Mouse (Mus musculus) forebrain, embryonic 14.5 days (tissue): ENCODE data around the gene Aaas. TPM values are rescaled to one million over a fixed set of nuclear protein-coding genes. Genes with fewer than 3 reads are reported as not detected.
A peak's percentile ranks its signal among the peaks of the same experiment; 100 is the strongest.

Source experiments
- ATAC-seq: fragments of 200-750 bp; cut with Nextera tagmentation; 2 replicates; pipeline ENCODE4 v1.8.0; 2017; ENCODE audit warnings: mild to moderate bottlenecking, moderate library complexity
- DNase-seq: peaks from one replicate; pipeline ENCODE4 v3.0.0-alpha.2; 2015; ENCODE audit warnings: low spot score
- H3K27ac ChIP-seq: fragments of 300-500 bp; sonication (generic); 2 replicates; pipeline ENCODE4 v1.5.1; 2014; ENCODE audit warnings: low read depth, mild to moderate bottlenecking, control low read depth, low read length, moderate library complexity
- H3K27me3 ChIP-seq: fragments of 300-500 bp; sonication (generic); replicated peaks from 2 replicates; pipeline ENCODE4 v1.6.1; 2014; ENCODE audit warnings: low read length, control low read depth, mixed read lengths; ENCODE audit not compliant: control insufficient read depth, insufficient read depth
- H3K36me3 ChIP-seq: fragments of 300-500 bp; sonication (generic); 2 replicates; pipeline ENCODE4 v1.6.1; 2014; ENCODE audit warnings: low read length, control low read depth; ENCODE audit not compliant: control insufficient read depth, insufficient read depth
- H3K4me1 ChIP-seq: fragments of 300-500 bp; sonication (generic); 2 replicates; pipeline ENCODE4 v1.6.1; 2014; ENCODE audit warnings: antibody characterized with exemption, low read length, control low read depth; ENCODE audit not compliant: control insufficient read depth, insufficient read depth
- H3K4me2 ChIP-seq: fragments of 300-500 bp; sonication (generic); 2 replicates; pipeline ENCODE4 v1.6.1; 2014; ENCODE audit warnings: mild to moderate bottlenecking, control low read depth, low read length
- H3K4me3 ChIP-seq: fragments of 300-500 bp; sonication (generic); 2 replicates; pipeline ENCODE4 v1.5.1; 2014; ENCODE audit warnings: low read depth, low read length, control low read depth
- H3K9ac ChIP-seq: fragments of 300-500 bp; sonication (generic); 2 replicates; pipeline ENCODE4 v1.6.1; 2014; ENCODE audit warnings: mild to moderate bottlenecking, low read length, control low read depth, moderate library complexity
- H3K9me3 ChIP-seq: fragments of 300-500 bp; sonication (generic); replicated peaks from 2 replicates; pipeline ENCODE4 v1.6.1; 2016; ENCODE audit warnings: low read length, control low read depth, mixed read lengths; ENCODE audit not compliant: control insufficient read depth
- WGBS: fragments of 180-500 bp; shearing (Covaris S2); extraction: QIAGEN DNeasy Blood & Tissue Kit; methylation state at CpG from one replicate; pipeline ENCODE4 v1.1.7; 2014; 5-methylcytosine and 5-hydroxymethylcytosine counted together
- polyA plus RNA-seq: library from polyadenylated mRNA; unstranded; fragments of >200 nt; fragmentation: Nextera tagmentation; extraction: Ambion mirVana; gene quantifications from 2 replicates; pipeline ENCODE4 v1.2.1, GENCODE M21; 2014

Aaas gene
- polyA plus RNA-seq, 1 experiment from 2014 or later, result 48.2 TPM

DNA sequence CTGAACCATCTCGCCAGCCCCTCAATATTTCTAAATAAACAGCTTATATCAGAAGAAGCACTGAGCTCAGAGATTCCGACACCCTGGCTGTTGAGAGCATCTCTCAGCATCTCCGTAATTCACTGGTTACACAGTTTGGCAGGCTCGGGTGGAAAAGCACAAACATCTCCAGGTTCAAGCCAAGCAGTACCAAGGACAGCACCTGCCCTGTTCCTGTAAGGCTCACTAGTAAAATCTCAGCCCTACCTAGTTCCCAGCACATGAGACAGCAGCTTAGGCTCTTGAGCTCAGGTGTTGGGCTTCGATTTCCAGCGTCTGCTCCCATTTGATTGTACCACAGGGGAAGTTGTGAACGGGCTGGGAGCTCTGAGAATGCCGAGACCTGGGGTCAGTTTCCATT, 15.3 kb downstream of the Aaas start:
- no peak for ATAC-seq

DNA sequence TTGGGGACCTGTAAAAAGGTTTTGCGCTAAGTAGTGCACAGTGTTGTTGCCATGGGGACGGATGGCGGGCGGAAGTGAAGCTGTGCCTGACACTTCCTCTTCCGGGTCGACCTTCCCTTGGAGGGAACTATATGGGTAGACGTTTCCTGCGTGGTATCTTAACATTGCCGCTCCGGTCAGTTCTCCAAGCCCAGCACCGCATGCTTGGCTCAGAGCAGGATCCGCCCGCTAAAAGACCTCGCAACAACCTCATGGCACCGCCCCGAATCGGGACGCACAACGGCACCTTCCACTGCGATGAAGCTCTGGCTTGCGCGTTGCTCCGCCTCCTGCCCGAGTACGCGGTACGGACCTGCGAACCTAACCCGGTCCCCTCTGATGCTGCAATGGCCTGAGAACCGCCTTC, 19.0 kb downstream of the Aaas start, which contains the start of gene Myg1:
Myg1 (plus strand) TSS at position 100 of the 406 bp plus-strand sequence.
- H3K9me3 ChIP-seq, result no peaks in the 10 kb centered on the region
- H3K9ac ChIP-seq, result peak within 1 kb of the TSS; percentile 73
- peak within 1 kb of the TSS; percentile 81 for H3K4me3 ChIP-seq
- H3K36me3 ChIP-seq, result peaks cover 65% of the 10 kb centered on the region
- peak; percentile 98 for ATAC-seq
- no peaks in the 10 kb centered on the region for H3K27me3 ChIP-seq
- DNase-seq, result peak; percentile 95
- under 1% methylated on average over 30 of the region's 30 CpGs for WGBS
- H3K4me2 ChIP-seq, result peak within 1 kb of the TSS; percentile 84
- H3K27ac ChIP-seq, result peak within 1 kb of the TSS; percentile 39; the same call in 1 of the 2 replicates
- H3K4me1 ChIP-seq, result peaks cover 18% of the 10 kb centered on the region

More for the DNA sequence above, 15.3 kb downstream of the Aaas start:
- Histone ChIP-seq H3K9me3 (no peaks in the 10 kb centered on the region), H3K9ac (no peak overlapping the region), H3K4me3 (no peak overlapping the region), H3K4me1 (peaks cover 12% of the 10 kb centered on the region), H3K27ac (no peak overlapping the region), H3K4me2 (no peak overlapping the region), H3K27me3 (no peaks in the 10 kb centered on the region), H3K36me3 (peaks cover 80% of the 10 kb centered on the region)
- DNase-seq, result no peak
- WGBS, result 90% methylated on average over 8 of the region's 8 CpGs

DNA sequence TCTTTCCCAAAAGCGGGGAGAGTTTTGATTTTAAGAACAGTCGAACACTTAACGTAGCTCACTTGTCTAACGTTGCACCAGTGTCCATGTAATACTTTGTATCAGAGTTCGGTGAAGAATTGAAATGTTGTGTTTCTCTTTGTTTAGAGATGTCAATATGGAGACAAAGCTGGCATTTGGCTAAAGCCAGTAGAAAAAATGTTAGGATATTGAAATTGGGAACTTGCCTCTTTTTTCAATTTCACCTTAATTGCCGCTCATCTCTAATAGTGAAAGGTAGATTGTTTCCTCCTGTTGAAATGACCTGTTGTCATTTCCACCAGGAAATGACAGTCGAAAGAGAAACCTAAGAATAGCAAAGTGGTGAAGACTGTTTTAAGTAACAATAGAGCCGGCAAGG, 23.7 kb downstream of the Aaas start:
- Histone ChIP-seq H3K9me3 (no peaks in the 10 kb centered on the region), H3K27ac (no peak overlapping the region), H3K27me3 (no peaks in the 10 kb centered on the region), H3K4me2 (peak overlapping the region; percentile 89), H3K9ac (peak overlapping the region; percentile 87), H3K4me3 (peak overlapping the region; percentile 58), H3K4me1 (peaks cover 7% of the 10 kb centered on the region), H3K36me3 (peaks cover 46% of the 10 kb centered on the region)
- whole genome bisulfite sequencing, result 71% methylated on average over 8 of the region's 8 CpGs
- DNase-seq, result no peak
- ATAC-seq, result no peak

DNA sequence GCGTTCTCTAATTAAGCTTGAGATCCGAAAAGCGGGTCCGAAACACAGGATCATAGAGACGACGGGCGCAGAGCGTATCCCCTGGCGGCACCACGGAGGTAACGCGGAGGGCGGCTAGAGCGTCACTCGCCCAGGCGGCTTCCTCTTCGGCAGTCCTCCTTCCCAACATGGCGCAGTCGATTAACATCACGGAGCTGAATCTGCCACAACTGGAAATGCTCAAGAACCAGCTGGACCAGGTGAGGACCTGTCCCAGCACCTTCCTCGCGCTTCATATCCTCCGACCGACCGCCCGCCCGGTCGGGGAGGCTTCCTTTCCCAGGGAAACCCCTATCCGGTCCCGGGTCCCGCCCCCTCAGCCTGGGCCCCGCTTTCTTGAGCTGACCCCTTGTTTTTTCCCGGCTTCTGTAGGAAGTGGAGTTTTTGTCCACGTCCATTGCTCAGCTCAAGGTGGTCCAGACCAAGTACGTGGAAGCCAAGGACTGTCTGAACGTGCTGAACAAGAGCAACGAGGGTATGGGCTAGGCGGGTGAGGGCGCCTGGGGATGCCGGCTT, 24.5 kb downstream of the Aaas start, which contains the start of gene Pfdn5:
Pfdn5 (plus strand) TSS at position 95 of the 555 bp plus-strand sequence.
- Histone ChIP-seq H3K4me2 (peak within 1 kb of the TSS; percentile 89), H3K27ac (peak within 1 kb of the TSS; percentile 52), H3K9ac (peak within 1 kb of the TSS; percentile 87), H3K27me3 (no peaks in the 10 kb centered on the region), H3K4me3 (peak within 1 kb of the TSS; percentile 58), H3K9me3 (no peaks in the 10 kb centered on the region), H3K36me3 (peaks cover 52% of the 10 kb centered on the region), H3K4me1 (peaks cover 7% of the 10 kb centered on the region)
- DNase-seq (peak; percentile 90), ATAC-seq (peak; percentile 94)
- under 1% methylated on average over 39 of the region's 40 CpGs for WGBS

DNA sequence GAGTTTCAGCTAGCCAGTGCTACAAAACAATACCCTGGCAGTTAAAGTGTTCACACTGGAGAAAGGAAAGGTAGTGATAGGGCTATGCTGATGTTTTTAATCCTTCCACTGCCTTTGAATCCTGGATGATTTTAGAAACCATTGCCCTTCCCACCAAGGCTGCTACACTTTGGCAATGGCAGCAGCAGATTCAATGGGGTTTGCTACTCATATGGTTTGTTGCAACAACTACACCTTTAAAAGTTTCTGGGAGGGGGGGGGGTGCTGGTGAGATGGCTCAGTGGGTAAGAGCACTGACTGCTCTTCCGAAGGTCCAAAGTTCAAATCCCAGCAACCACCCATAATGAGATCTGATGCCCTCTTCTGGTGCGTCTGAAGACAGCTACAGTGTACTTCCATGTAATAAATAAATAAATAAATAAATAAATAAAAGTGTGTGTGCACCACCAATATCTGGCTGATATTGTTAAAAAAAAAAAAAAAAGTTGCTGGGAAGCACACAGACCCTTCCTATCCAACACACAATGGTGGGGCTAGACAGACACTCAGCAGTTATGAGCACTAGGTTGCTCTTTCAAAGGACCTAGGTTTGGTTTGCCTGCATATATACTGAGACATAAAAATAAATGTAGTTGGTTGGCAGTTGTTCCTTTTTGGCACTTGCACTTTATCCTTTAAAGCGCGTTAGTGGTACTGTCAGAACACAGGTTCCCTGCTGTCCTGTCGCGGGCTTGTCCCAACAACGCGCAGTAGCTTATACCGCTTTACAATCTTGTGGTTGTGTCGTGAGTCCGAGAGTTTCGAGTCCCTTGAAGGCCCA, 25.7 kb downstream of the Aaas start:
- no peak for DNase-seq

DNA sequence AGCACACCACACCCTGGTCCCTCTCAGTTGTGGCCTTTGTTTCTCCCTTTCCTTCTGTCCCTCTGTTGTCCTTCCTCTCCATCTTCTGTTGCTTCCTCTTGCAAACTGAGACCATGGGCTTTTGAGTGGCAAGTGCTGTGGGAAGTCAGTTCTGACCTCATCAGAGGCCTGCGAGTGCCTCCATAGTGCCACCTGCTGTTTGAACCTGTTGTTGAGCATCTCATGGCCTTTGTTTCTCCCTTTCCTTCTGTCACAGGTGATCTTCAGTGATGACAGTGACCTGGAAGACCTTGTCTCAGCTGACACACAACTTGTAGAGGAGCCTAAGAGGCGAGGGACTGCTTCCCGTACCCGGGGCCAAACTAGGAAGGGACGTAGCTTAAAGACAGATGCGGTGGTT, 34.3 kb downstream of the Aaas start:
- whole genome bisulfite sequencing, result 88% methylated on average over 6 of the region's 6 CpGs
- H3K36me3 ChIP-seq, result peaks cover 67% of the 10 kb centered on the region
- no peaks in the 10 kb centered on the region for H3K9me3 ChIP-seq
- H3K4me2 ChIP-seq, result no peak overlapping the region
- H3K4me1 ChIP-seq, result no peaks in the 10 kb centered on the region
- DNase-seq, result peak; percentile 67
- H3K27me3 ChIP-seq, result no peaks in the 10 kb centered on the region
- H3K4me3 ChIP-seq, result no peak overlapping the region
- H3K27ac ChIP-seq, result no peak overlapping the region
- no peak for ATAC-seq
- H3K9ac ChIP-seq, result no peak overlapping the region

More for the DNA sequence above, 25.7 kb downstream of the Aaas start:
- Histone ChIP-seq H3K4me1 (peaks cover 7% of the 10 kb centered on the region), H3K27me3 (no peaks in the 10 kb centered on the region), H3K9ac (no peak overlapping the region), H3K4me3 (no peak overlapping the region), H3K27ac (no peak overlapping the region), H3K36me3 (peaks cover 53% of the 10 kb centered on the region), H3K9me3 (no peaks in the 10 kb centered on the region), H3K4me2 (peak overlapping the region; percentile 49; the same call in 1 of the 2 replicates)
- ATAC-seq, result no peak
- 76% methylated on average over 12 of the region's 12 CpGs for WGBS

DNA sequence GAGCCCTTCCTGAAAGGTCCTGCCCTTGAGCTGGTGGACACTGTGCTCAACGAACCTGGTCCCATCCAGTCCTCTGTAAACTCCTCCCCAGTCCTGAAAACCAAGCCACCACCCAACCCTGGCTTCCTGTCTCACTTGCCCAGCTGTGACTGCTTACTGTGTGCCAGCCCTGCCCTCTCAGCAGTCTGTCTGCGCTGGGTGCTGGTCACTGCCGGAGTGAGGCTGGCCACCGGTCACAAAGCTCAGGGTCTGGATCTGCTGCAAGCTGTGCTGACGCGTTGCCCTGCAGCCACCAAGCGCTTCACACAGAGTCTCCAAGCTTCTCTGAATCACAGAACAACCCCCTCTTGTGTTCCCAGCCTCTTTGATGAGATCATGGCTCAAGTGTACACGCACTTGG, 35.3 kb downstream of the Aaas start:
- Histone ChIP-seq H3K4me2 (no peak overlapping the region), H3K27ac (no peak overlapping the region), H3K9me3 (no peaks in the 10 kb centered on the region), H3K4me3 (no peak overlapping the region), H3K9ac (no peak overlapping the region), H3K36me3 (peaks cover 65% of the 10 kb centered on the region), H3K4me1 (no peaks in the 10 kb centered on the region), H3K27me3 (no peaks in the 10 kb centered on the region)
- no peak for DNase-seq
- no peak for ATAC-seq
- 92% methylated on average over 8 of the region's 8 CpGs for WGBS

DNA sequence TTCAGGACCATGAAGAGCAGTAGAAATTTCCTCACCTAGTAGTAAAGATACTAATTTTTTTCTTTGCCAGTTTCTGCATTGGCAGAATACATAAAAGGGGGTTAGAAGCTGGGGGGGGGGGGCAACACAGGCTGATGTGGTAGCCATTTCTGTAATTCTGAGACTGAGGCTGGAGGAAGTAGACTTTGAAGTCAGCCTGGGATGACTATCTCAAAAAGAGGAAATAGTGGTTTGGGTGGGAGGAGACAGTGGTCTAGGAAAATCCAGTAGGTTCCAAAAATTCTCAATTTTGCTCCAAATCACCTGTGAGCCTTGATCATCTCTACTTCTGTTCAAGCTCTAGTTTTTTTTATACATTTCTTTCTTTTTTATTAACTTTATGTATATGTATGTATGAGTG, 39.1 kb downstream of the Aaas start:
- Histone ChIP-seq H3K4me1 (no peaks in the 10 kb centered on the region), H3K36me3 (peaks cover 75% of the 10 kb centered on the region), H3K4me3 (no peak overlapping the region), H3K27me3 (no peaks in the 10 kb centered on the region), H3K27ac (no peak overlapping the region), H3K4me2 (no peak overlapping the region), H3K9me3 (no peaks in the 10 kb centered on the region), H3K9ac (no peak overlapping the region)
- DNase-seq (no peak), ATAC-seq (no peak)
